Mouse (Mus musculus) midbrain, embryonic 13.5 days (tissue): Measurements from ENCODE around the gene A930002H24Rik. TPM values are rescaled to one million over a fixed set of nuclear protein-coding genes. Genes with fewer than 3 reads are reported as not detected.

Source experiments
- ATAC-seq: fragments of 200-750 bp; cut with Nextera tagmentation; 2 replicates; pipeline ENCODE4 v1.8.0; 2017; ENCODE audit warnings: mild to moderate bottlenecking, moderate TSS enrichment, moderate library complexity
- H3K27ac ChIP-seq: fragments of 300-500 bp; sonication (generic); 2 replicates; pipeline ENCODE4 v1.5.1; 2015; ENCODE audit warnings: inconsistent platforms, mild to moderate bottlenecking, moderate library complexity
- H3K27me3 ChIP-seq: fragments of 300-500 bp; sonication (generic); 2 replicates; pipeline ENCODE4 v1.6.1; 2015; ENCODE audit warnings: mild to moderate bottlenecking, inconsistent platforms
- H3K36me3 ChIP-seq: fragments of 300-500 bp; sonication (generic); 2 replicates; pipeline ENCODE4 v1.6.1; 2015; ENCODE audit warnings: mild to moderate bottlenecking, inconsistent platforms
- H3K4me1 ChIP-seq: fragments of 300-500 bp; sonication (generic); replicated peaks from 2 replicates; pipeline ENCODE4 v1.6.1; 2015; ENCODE audit warnings: inconsistent platforms
- H3K4me2 ChIP-seq: fragments of 300-500 bp; sonication (generic); replicated peaks from 2 replicates; pipeline ENCODE4 v1.6.1; 2015; ENCODE audit warnings: moderate library complexity, mild to moderate bottlenecking, inconsistent platforms
- H3K4me3 ChIP-seq: fragments of 300-500 bp; sonication (generic); replicated peaks from 2 replicates; pipeline ENCODE4 v1.5.1; 2015; ENCODE audit warnings: mild to moderate bottlenecking, inconsistent platforms
- H3K9ac ChIP-seq: fragments of 300-500 bp; sonication (generic); replicated peaks from 2 replicates; pipeline ENCODE4 v1.6.1; 2015; ENCODE audit warnings: mild to moderate bottlenecking, inconsistent platforms
- H3K9me3 ChIP-seq: fragments of 300-500 bp; sonication (generic); 2 replicates; pipeline ENCODE4 v1.6.1; 2016; ENCODE audit warnings: mild to moderate bottlenecking, inconsistent platforms
- WGBS: fragments of 180-500 bp; shearing (Covaris S2); methylation state at CpG from one replicate; pipeline ENCODE4 v1.1.7; 2015; 5-methylcytosine and 5-hydroxymethylcytosine counted together
- polyA plus RNA-seq: library from polyadenylated mRNA; unstranded; fragments of >200 nt; fragmentation: Nextera tagmentation; extraction: Ambion mirVana; gene quantifications from 2 replicates; pipeline ENCODE4 v1.2.1, GENCODE M21; 2015

Gene A930002H24Rik
- polyA plus RNA-seq = 1.8 and 2.6 TPM in 2 replicates

DNA sequence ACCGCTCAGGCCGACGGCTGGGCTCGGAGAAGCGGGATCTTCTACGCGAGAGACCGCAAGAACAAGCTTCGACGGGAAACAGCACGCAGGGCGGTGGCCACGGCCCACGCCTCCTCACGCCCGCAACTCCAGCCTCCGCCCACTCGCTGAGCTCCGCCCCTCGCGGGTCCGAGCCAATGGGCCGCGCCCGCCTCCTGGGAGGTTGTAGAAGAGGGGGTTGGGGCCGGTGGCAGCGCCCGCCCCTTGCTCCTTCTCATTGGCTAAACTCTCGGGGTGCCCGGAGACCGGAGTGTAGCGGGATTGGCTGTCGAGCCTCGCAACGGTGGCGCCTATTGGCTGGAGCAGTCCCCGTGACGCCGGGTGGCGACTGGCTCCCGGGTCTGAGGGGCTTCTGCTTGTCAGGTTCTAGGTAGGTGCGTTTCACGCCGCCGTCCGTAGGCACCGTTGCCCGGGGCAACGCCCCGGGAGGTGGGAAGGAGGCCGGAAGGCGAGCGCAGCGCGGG lies at the start of gene A930002H24Rik:
Gene A930002H24Rik, minus strand, starts transcription at position 145 of the 503 bp plus-strand sequence.
- no peaks in the 10 kb centered on the region for H3K9me3 ChIP-seq
- peak within 1 kb of the TSS; percentile 92 for H3K9ac ChIP-seq
- H3K4me3 ChIP-seq = peak within 1 kb of the TSS; percentile 87
- H3K36me3 ChIP-seq = no peaks in the 10 kb centered on the region
- peaks cover 16% of the 10 kb centered on the region; the same call in 1 of the 2 replicates for H3K4me1 ChIP-seq
- peak within 1 kb of the TSS; percentile 93 for H3K27ac ChIP-seq
- under 1% methylated on average over 52 of the region's 55 CpGs for WGBS
- ATAC-seq = peak; percentile 99
- H3K4me2 ChIP-seq = peak within 1 kb of the TSS; percentile 85
- H3K27me3 ChIP-seq = 0 out of 2 replicates have a peak, but pooled peaks cover 6% of the 10 kb centered on the region

DNA sequence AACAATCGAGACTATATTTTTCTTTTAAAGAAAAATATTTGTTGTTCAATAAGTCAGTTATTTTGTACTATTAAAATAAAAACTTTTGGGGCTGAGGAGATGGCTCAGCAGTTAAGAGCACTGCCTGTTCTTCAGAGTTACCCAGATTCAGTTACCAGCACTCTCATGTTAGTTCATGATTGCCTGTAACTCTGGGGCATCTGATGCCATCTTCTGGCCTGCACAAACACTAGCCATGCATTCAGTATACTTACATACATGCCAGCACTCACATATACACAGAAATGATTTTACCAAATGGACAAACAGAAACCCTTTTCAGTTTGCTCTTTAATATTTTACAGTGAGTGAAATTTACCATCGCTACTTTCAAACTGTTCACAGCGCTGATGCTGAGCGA lies 45.7 kb upstream of the A930002H24Rik start:
- Histone ChIP-seq H3K27me3 (no peaks in the 10 kb centered on the region), H3K27ac (no peak overlapping the region), H3K4me3 (no peak overlapping the region), H3K4me2 (no peak overlapping the region), H3K9me3 (no peaks in the 10 kb centered on the region), H3K4me1 (no peaks in the 10 kb centered on the region), H3K36me3 (0 out of 2 replicates have a peak, but pooled peaks cover 4% of the 10 kb centered on the region), H3K9ac (no peak overlapping the region)
- ATAC-seq = no peak
- WGBS = 94% methylated on average over 4 of the region's 4 CpGs

GRCm38 (mm10) chr17:63897050-63897449 lies 33.5 kb upstream of the A930002H24Rik start:
- Histone ChIP-seq H3K36me3 (peaks cover 7% of the 10 kb centered on the region; the same call in 1 of the 2 replicates), H3K27me3 (no peaks in the 10 kb centered on the region), H3K4me2 (no peak overlapping the region), H3K27ac (no peak overlapping the region), H3K4me1 (0 out of 2 replicates have a peak, but pooled peaks cover 2% of the 10 kb centered on the region), H3K4me3 (no peak overlapping the region), H3K9ac (no peak overlapping the region), H3K9me3 (no peaks in the 10 kb centered on the region)
- WGBS = 71% methylated on average over 7 of the region's 7 CpGs
- no peak for ATAC-seq

GRCm38 (mm10) chr17:63895829-63896228 lies 32.2 kb upstream of the A930002H24Rik start:
- H3K4me2 ChIP-seq = no peak overlapping the region
- no peak overlapping the region for H3K4me3 ChIP-seq
- H3K4me1 ChIP-seq = 0 out of 2 replicates have a peak, but pooled peaks cover 2% of the 10 kb centered on the region
- ATAC-seq = no peak
- H3K9me3 ChIP-seq = no peaks in the 10 kb centered on the region
- no peak overlapping the region for H3K9ac ChIP-seq
- no peak overlapping the region for H3K27ac ChIP-seq
- 86% methylated on average over 3 of the region's 3 CpGs for WGBS
- no peaks in the 10 kb centered on the region for H3K27me3 ChIP-seq
- H3K36me3 ChIP-seq = peaks cover 7% of the 10 kb centered on the region; the same call in 1 of the 2 replicates

DNA sequence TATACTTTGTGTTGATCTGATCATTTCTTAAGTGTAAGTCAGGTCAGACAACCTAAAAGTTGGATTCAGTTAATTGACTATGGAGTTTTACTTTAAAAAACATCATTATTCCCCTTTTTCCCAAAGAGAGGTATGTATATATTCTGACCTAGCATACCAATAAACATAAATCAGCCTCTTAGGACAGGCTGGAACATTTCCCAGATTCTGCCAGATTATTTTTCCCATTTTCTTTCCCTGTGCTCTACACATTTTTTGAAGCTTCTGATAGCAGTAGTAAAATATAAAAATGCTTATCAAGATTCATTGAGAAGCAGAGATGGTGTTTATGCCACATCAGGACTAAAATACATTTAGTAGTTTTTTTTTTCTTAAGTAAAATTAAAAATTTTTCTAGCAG lies 27.0 kb upstream of the A930002H24Rik start:
- H3K4me2 ChIP-seq = no peak overlapping the region
- H3K9me3 ChIP-seq = no peaks in the 10 kb centered on the region
- 0 out of 2 replicates have a peak, but pooled peaks cover 2% of the 10 kb centered on the region for H3K4me1 ChIP-seq
- no peak overlapping the region for H3K27ac ChIP-seq
- no peak for ATAC-seq
- H3K36me3 ChIP-seq = no peaks in the 10 kb centered on the region
- no peak overlapping the region for H3K4me3 ChIP-seq
- H3K27me3 ChIP-seq = no peaks in the 10 kb centered on the region
- no peak overlapping the region for H3K9ac ChIP-seq

DNA sequence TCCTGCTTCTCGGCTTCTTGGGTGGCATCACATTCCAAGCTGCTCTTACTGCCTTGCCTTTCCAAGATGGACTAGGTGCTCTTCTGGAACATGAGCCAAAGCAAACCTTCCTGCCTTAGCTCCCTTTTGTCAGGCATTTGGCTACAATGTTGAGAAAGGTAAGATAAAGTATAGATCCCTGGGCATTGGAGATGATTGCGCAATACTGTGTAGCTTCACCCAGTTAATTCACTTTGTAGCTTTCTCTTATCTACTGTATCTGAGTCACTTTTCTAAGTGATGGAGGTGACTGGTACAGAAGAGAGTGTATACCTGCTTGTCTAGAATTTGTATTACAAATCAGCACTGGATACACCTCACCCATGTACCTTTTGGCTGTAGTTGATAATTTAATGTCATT lies 23.4 kb upstream of the A930002H24Rik start:
- H3K4me2 ChIP-seq = no peak overlapping the region
- H3K27ac ChIP-seq = no peak overlapping the region
- no peaks in the 10 kb centered on the region for H3K9me3 ChIP-seq
- WGBS = 100% methylated on average over 2 of the region's 2 CpGs
- H3K9ac ChIP-seq = no peak overlapping the region
- H3K4me3 ChIP-seq = no peak overlapping the region
- H3K27me3 ChIP-seq = no peaks in the 10 kb centered on the region
- no peaks in the 10 kb centered on the region for H3K36me3 ChIP-seq
- no peaks in the 10 kb centered on the region for H3K4me1 ChIP-seq
- ATAC-seq = no peak

DNA sequence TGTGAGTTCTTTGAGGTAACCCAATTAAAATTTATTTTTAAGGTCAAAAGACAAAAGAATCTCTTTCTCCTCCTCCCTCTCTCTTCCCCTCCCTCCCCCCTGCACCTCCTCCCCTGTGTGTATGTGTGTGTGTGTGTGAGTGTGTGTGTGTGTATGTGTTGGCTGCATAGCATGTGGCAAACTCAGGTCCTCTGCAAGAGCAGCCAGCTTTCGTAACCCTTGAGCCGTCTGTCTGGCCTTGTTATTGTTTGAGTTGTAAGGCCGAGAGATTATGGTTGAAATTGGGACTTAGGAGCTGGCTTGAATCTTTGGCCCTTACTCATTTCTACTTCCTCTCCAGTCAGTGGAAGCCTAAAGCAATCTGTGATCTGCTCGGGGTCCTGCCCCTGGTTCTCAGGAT lies 16.4 kb upstream of the A930002H24Rik start:
- Histone ChIP-seq H3K27me3 (no peaks in the 10 kb centered on the region), H3K9me3 (no peaks in the 10 kb centered on the region), H3K4me1 (no peaks in the 10 kb centered on the region), H3K9ac (no peak overlapping the region), H3K36me3 (no peaks in the 10 kb centered on the region), H3K27ac (no peak overlapping the region), H3K4me3 (no peak overlapping the region), H3K4me2 (no peak overlapping the region)
- ATAC-seq = no peak
- WGBS = 87% methylated on average over 4 of the region's 4 CpGs

DNA sequence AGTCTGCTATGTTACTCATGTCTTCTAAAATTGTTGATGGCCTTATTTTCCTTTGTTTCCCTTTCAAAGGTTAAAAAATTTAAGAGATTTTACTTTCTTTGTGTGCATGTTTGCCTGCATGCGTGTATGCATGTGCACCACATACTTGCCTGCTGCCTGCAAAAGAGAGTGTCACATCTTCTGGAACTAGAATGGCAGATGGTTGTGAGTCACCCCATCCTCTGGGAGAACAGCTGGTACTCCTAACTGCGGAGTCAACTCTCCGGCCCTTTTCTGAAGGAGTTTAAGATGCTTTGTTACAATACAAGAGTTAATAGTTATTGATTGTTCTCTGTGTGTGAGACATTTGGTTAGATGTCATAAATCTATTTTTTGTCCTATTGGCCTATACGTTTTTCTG lies 15.3 kb upstream of the A930002H24Rik start:
- Histone ChIP-seq H3K27me3 (no peaks in the 10 kb centered on the region), H3K9ac (no peak overlapping the region), H3K36me3 (no peaks in the 10 kb centered on the region), H3K9me3 (no peaks in the 10 kb centered on the region), H3K4me3 (no peak overlapping the region), H3K27ac (no peak overlapping the region), H3K4me1 (no peaks in the 10 kb centered on the region), H3K4me2 (no peak overlapping the region)
- ATAC-seq = no peak
- WGBS = 74% methylated on average over 4 of the region's 4 CpGs

- WGBS = 96% methylated on average over 7 of the region's 7 CpGs
- no peak overlapping the region for H3K4me3 ChIP-seq
These were observed 8.2 kb upstream of the A930002H24Rik start for GRCm38 (mm10) chr17:63871773-63872172.

DNA sequence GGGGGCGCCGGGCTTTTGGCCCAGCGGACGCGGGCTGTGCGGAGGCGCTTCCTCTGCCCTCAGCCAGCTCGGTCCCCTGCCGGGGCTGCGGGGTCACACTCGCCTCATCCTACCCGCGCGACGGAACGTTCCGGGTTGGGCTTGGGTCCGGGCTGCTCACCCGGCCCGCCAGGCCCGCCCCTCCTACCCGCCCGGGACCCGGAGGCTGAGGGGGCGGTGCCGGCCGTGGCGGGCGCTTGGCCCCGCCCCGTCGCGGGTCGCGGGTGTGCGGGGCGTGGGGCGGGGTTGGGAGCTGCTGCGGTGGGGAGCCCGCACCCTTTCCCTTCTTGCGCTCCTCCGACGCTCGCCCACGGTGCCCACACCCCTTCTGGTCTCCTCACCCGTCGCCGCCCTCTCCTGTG lies 580 bp upstream of the A930002H24Rik start:
- H3K36me3 ChIP-seq = no peaks in the 10 kb centered on the region
- peak; percentile 88 for ATAC-seq
- H3K27ac ChIP-seq = peak overlapping the region; percentile 93
- H3K4me2 ChIP-seq = peak overlapping the region; percentile 83
- peaks cover 16% of the 10 kb centered on the region; the same call in 1 of the 2 replicates for H3K4me1 ChIP-seq
- WGBS = 0% methylated on average over 26 of the region's 48 CpGs
- no peaks in the 10 kb centered on the region for H3K9me3 ChIP-seq
- peak overlapping the region; percentile 92 for H3K9ac ChIP-seq
- peak overlapping the region; percentile 87 for H3K4me3 ChIP-seq
- H3K27me3 ChIP-seq = 0 out of 2 replicates have a peak, but pooled peaks cover 6% of the 10 kb centered on the region

More at GRCm38 (mm10) chr17:63871773-63872172, 8.2 kb upstream of the A930002H24Rik start:
- no peak overlapping the region for H3K9ac ChIP-seq
- H3K4me2 ChIP-seq = no peak overlapping the region
- H3K27me3 ChIP-seq = no peaks in the 10 kb centered on the region
- no peaks in the 10 kb centered on the region for H3K9me3 ChIP-seq
- no peaks in the 10 kb centered on the region for H3K36me3 ChIP-seq
- H3K27ac ChIP-seq = no peak overlapping the region
- H3K4me1 ChIP-seq = no peaks in the 10 kb centered on the region
- ATAC-seq = no peak

DNA sequence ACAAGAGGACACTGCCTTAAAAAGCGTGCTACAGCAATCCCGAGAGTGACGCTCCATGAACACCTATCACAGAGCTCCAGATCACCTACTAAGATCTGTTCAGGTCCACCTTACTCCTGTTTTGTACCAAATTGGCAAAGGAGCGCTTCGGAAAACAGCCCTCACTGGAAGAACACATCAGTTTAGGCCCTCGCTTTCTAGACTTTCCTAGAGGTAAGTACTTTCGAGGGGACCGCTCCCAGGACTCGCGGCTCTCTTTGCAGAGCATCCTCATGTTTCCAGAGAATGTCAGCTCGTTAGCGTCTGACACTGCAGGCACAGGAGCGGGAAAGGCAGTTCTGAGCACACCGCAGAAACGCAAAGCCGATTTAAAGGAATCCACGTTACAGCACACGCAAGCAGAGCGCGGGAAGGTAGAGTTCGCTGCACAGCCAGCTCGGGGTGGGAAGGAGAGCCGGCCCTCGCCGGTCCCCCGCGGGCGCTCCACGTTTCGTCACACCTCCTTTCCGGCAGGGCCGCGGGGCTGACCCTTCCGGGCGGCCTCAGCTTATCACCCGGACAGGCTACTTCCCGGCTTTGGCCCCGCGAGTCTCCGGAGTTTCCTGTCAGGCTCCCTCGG lies 470 bp downstream of the A930002H24Rik start, which contains the start of gene Fer:
Gene Fer, plus strand, starts transcription at position 51 of the 619 bp plus-strand sequence.
- WGBS = under 1% methylated on average over 41 of the region's 41 CpGs
- 0 out of 2 replicates have a peak, but pooled peaks cover 6% of the 10 kb centered on the region for H3K27me3 ChIP-seq

DNA sequence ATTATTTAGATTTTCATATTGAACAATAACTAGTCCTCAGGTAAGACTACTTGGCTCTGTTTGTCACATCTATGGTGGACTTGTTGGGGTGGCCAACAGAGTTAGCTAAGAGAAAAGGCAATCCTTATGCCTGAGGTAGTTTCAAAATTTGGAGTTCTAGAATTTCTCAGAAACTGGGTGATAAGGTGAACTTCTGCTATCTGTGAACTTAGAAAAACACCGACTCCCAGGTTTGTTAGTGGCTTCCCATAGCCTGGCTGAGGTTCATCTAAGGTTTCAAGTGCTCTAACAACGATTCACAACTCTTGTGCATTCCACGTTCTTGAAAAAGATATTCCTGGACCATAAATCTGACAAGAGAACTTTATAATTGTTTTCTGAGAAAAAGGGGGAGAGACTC lies 1.2 kb downstream of the A930002H24Rik start:
- no peak for ATAC-seq
- H3K9me3 ChIP-seq = no peaks in the 10 kb centered on the region
- peaks cover 16% of the 10 kb centered on the region; the same call in 1 of the 2 replicates for H3K4me1 ChIP-seq
- no peak overlapping the region for H3K4me3 ChIP-seq
- WGBS = 80% methylated on average over 3 of the region's 3 CpGs
- no peaks in the 10 kb centered on the region for H3K36me3 ChIP-seq
- H3K4me2 ChIP-seq = no peak overlapping the region
- no peak overlapping the region for H3K27ac ChIP-seq
- no peak overlapping the region for H3K9ac ChIP-seq
- 0 out of 2 replicates have a peak, but pooled peaks cover 6% of the 10 kb centered on the region for H3K27me3 ChIP-seq

More for the DNA sequence above, 470 bp downstream of the A930002H24Rik start, which contains the start of gene Fer:
- ATAC-seq = no peak
- H3K36me3 ChIP-seq = no peaks in the 10 kb centered on the region
- H3K4me2 ChIP-seq = peak within 1 kb of the TSS; percentile 85
- peak within 1 kb of the TSS; percentile 92 for H3K9ac ChIP-seq
- peak within 1 kb of the TSS; percentile 93 for H3K27ac ChIP-seq
- H3K4me3 ChIP-seq = peak within 1 kb of the TSS; percentile 87
- peaks cover 16% of the 10 kb centered on the region; the same call in 1 of the 2 replicates for H3K4me1 ChIP-seq
- no peaks in the 10 kb centered on the region for H3K9me3 ChIP-seq
